Mouse (Mus musculus) embryo, embryonic 11 days (tissue): ENCODE data around the gene Slc22a15.
A peak's percentile ranks its signal among the peaks of the same experiment; 100 is the strongest.

Experiments
- DNase-seq: peaks from one replicate; pipeline ENCODE4 v3.0.0-alpha.2; 2015

The Slc22a15 gene

DNA sequence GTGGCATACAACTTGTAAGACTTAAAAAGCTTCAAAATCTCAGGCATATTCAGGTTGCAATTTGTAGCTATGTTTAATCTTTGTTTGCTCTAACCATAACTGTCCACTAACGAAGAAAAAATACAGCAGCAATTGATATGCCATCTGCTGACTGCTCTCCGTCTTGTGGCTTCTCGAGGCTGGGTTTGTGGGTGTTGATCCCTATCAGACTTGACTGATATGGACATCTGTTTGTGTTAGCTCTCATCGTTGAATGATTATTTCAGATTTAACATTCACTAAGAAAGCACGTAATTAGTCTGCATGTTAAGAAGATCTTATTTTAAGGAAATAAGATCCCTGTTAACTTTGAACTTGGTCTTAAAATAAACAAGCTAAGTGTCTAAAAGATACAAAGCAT lies 7.7 kb downstream of the Slc22a15 start:
- no peak for DNase-seq

DNA sequence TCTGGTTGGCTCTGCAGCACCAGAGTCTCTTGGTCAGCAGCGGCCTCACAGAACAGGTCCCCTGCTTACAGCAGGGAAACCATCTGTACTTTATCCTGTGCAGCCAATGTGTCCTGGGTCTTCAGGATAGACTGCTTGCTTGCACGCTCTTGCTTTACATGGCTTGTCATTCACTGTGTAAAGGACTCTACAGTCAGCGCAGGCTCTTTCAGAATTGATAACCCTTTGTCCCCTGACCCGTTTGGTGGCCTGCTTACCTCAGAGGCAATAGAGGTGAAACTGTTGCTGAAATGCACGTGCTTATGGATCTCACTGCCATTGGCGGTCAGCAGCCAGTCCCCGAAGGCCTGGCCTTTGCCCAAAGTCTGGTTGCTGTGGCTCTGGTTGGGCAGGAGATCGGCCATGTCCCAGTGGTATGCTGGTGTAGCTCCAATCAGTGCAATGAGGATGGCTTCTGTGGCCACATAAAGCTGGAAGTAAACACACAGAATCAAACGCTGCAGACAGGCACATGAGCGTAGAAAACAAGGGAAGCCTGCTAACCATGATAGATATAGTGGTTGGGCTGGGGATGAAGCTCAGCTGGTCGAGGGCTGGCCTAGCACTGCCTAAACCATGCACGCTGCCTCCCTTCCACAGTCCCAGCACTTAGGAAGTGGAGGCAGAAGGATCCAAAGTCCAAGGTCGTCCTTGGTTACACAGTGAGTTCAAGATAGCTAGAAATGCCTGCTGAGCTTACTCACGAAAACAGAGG lies 9.0 kb downstream of the Slc22a15 start:
- no peak for DNase-seq

DNA sequence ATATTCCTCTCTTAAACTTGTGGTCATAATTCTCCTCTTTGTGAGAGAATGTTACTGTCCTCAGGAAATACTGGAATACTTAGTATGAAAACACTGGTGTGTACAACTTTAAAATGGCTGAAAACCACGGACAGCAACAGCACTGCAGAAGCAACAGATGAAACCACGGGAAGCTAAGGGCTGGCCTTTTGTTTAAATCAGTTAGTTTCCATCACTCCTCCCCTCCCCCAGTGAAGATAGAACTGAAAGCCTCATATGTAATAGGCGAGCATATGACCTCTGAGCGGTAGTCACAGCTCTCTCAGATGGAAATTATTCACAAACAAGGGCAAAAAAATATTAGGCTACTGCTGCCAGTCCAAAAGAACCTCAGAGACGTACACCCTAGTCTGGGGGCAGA lies 10.0 kb downstream of the Slc22a15 start:
- DNase-seq, result no peak

DNA sequence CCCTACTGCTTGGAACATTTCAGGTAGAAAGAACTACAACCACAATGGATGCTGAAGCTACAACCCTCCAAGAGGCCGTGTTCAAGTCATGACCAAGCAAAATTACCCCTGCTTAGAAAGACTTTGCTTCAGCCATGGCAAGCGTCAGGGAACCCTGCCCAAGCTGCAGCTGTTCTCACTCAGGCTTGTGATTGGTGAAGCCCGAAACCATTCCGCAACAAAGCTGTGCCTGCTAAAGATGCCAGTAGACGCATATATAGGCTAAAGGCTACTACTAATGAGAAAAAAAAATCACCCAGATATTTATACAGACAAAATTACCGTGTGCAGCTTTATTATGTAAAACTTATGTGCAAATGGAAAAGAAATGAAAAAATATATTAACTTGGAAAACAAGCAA lies 12.2 kb downstream of the Slc22a15 start:
- DNase-seq, result no peak

DNA sequence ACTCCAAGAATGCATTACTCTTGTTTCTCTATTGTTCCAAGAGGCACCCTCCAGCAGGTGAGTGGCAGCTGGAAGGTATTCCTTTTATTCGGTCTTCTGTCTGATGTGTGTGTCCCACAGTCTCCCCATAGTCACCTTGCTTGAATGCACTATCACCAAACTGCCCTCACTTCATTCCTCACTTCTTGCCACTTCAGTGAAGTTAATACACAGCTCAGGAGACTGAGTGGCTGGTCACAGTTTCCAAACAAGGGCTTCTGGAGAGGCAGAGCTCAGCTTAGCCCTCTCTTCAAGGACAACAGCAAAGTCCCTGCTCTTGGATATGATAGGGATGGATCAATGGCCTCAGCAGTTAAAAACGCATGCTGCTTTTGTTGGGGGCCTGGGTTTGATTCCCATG lies 17.2 kb downstream of the Slc22a15 start:
- no peak for DNase-seq

DNA sequence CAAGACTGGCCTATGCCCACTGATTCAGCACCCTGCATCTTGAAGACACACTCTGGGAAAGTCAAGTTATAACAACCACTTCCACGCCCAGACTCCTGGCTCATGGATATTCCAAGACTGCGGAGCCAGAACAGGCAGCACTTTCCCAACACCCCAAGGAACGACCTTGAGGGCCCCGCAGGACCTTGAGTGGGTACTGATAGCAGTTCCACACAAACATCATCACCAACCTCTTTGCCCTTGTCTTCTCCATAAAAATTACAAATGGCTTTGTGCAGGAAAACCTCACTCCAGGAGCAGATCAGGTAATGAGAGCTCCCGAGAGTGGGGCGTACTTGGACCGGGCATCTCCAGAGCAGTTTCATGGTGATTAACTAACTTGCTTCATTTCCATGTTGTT lies 19.5 kb downstream of the Slc22a15 start:
- DNase-seq, result no peak

DNA sequence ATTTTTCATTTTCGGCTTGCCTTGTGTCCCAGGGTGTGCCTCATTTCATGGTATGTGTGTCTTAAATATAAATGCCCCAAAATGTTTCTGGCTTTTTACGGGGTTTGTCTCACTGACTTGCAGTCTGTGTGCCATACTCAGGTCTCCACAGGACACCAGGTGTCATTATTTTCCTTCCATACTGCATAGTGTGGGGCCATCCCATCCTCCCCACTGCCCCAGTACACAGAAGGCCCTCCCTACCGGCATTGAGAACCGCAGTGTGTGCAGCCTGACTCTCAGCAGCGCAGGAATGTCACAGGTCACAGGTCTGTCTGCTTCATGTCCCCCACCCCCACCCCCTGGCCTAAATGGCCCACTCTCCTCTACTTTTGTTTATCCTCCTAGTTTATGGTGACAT lies 21.2 kb downstream of the Slc22a15 start:
- DNase-seq, result no peak

DNA sequence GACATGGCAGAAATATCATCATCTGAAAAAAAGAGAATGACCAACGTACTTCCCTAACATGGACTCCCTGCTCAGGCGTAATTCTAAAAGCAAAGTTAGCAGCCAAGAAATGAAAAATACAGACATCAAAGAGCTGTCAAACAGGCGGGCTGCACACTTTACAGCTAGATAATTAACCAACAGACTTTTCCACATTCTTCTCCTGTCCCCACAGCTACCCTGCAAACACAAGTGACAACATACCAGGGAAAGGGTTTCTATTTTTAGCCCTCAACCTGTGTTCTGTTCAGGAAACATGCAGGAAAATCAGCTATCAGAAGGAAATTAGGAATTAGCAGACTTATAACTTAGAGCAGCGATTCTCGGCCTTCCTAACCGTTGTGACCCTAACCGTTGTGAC lies 21.9 kb downstream of the Slc22a15 start:
- DNase-seq, result no peak

DNA sequence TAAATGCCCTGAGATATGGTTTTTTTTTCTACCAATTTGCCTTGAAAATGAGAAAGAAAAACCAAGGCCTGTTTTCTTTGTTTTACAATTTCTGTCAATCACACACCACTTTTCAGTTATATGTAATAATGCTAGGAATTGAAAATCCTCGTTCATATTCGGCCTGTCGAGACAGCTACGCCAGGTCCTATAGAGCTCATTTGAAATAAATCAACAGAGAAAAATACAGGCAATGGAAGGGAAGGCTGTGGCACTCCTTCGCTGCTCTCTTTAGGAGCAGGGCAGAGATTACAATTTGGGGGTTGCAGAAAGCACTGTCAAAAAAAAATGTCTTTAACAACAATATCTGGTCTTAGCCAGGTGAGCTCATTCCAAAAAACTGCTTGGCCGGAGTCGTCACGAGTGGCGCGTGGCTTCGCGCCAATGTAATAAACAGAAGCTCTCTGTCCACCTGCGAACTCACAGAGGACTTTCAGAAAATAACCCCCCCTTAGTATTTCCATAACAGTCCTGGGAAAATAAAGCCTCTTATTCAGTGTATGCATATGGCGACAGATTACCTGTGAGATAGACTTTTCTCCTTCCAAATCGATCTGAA lies 26.8 kb downstream of the Slc22a15 start:
- no peak for DNase-seq

DNA sequence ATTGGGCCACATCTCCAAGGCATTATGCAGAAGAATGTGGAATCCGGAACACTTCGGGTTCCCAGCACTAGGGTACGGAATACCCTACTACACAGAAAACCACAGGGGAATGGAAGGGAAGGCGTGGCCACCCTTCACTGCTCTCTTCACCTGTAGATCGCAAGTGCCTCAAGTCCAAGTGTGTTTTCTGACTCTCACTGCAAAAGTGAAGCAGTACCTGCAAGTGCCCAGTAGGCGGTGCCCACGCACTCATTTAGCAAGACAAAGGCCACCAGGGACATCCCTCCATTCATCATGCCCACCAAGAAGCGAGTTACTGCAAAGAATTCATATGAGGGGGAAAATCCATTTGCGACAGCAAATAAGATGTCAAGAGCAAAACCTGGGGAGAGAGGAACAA lies 27.4 kb downstream of the Slc22a15 start:
- DNase-seq, result peak; percentile 87

DNA sequence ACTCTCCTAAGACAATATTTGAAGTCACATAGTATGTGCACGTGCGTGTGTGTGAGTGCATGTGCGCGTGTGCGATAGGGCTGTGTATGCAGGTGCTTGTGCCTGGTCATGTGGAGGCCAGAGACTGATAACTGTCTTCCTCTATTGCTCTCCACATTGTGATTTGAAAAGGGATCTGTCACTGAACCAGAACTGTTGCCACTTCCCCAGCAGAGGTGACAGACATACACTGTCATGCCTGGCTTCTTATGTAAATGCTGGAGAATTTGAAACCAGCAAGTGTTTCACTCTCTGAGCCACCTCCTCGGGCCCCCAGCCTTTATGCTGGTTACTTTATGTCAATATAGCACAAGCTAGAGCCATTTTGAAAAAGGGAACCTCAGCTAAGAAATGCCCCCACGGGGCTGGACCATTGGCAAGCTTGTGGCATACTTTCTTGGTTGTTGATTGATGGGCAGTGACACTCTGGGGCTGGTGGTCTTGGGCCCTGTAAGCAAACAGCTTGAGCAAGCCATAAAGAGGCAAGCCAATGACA lies 28.8 kb downstream of the Slc22a15 start:
- DNase-seq, result no peak

DNA sequence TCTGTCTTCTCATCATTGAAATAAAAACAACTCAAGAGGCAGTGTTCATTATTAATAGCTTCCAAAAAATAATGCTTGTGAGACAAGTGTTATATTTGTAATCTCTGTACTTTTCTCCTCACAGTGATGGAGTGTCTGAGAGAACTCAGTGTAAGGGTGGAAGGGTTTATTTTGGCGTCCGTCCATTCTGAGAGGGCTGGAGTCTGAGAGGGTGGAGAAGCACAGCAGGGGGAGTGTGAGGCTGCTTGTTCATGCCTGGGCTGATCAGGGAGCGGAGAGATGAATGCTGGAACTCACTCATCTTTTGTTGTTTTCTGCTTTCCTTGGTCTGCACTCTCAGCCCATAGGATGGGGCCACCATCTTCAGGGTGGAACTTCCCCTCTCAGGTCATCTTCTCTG lies 38.7 kb downstream of the Slc22a15 start:
- no peak for DNase-seq

DNA sequence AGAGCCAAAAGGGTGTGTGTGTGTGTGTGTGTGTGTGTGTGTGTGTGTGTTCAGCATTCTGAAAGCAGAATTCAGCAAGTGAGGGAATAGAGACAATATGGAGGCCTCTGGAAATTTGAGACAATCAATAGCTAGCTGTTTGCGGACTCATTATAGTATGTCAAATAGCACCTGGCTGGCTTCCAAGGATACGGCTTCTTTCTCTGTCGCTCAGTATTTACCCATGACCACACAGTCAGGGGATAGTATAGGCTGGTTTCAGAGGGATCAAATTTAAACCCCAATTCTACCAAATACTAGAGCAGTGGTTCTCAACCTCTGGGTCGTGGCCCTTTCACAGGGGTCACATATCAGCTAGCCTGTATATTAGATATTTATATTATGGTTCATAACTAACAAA lies 39.2 kb downstream of the Slc22a15 start:
- no peak for DNase-seq

DNA sequence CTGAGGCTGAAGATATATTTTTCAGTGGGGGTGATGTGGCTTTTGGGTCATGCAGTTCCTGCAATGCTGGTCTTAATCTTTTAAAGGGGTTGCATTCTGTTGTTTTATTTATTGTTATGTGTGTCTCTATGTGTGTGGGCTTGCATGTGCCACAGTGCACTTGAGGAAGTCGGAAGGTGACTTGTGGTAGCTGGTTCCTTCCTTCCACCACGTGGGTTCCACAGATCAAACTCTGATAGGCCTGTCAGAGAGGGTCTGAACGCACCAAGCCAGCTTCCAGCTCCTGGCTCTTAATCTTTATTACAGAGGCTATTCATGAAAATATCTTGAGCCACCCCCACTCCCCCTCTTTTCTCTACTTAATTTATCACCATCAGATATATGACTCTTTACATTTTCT lies 40.4 kb downstream of the Slc22a15 start:
- DNase-seq, result no peak

DNA sequence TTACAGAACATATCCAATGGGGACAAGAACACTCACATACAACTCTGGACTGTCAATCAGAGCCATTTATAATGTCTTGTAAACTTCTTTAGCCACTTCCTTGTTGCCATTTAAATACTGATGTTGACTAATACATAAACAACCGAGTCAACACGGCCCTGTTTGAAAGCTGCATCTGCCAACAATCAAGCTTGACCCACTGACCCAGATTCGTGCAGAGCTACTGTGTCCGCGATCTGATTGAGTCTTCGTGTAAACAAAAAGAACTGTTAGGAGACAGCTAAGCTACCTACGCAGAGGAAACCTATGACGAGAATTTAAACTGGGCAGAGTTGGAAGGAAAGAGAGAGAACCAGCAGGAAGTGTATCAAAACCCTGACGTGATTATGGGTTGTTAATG lies 42.5 kb downstream of the Slc22a15 start:
- no peak for DNase-seq

DNA sequence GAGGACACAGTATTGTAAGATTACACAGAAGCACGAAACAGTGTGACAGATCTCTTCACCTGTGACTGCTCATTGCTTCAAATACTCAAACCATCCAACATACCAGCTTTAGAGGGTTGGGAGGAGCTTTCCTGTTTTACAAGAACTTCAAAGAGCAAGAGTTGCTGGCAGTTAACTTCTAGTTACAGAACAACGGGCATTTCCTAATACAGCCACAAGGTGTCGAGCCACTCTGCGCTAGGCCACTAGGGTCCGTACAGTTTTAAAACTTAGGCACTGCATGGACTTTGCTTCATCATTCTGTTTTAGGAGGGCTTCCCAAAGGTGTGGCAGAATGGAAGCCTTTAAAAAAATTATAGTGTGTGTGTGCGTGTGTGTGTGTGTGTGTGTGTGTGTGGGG lies 43.4 kb downstream of the Slc22a15 start:
- peak; percentile 42 for DNase-seq

DNA sequence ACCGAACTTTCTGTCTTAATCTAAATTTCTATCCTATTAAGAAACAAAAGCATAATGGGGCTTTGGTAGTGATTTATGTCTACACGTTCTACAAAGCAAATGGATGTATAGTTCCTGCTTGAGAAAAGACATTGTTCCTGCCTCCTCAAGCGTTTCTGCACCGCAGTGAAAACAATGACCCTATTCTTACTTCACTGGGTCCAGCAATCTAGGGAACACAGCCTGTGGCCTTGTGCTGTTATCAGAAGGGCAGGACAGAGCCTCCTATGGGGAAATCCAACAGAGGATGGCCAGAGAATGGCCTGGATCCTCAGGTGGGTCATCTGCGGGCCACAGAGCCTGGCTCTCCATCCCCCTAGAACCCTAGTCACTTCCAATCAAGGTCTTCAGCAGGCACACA lies 46.1 kb downstream of the Slc22a15 start:
- no peak for DNase-seq

DNA sequence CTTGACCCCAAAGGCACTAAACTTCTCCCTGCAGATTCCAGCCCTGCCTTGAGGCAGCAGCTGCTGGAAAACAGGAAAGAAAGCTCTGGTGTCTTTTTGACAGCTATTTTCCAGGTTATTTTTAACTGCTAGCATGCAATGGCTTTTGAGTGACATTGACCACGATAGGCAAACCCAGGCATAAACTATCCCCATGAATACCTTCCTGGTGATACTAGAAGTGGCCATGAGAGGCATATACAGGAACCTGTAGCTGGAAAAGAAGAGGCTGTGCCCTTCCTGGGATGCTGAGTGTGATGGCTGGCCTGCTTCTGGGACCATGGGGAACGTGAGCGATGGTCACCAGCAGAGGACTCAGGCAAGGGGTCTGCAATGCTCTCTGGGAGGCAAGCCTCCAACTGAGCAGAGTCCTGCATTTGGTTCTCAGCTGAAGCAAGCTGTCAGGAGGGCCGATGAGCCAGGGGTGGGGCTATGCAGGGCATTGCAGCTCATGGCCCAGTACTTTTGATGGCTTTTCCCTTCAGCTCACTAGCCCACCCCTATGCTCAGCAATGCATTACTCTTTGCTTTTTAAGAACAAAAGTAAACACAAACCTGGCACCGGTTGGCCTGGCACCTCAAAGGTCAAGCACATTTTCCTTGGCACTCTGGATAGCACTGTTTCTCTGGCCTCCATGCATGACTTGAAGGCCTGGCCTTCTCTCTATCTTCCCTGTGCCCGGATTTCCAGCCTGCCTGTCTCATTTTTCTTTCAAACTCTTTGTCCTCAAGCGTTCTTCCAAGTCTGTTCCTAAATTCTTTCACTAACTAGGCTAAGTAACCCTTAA lies 47.6 kb downstream of the Slc22a15 start:
- no peak for DNase-seq

DNA sequence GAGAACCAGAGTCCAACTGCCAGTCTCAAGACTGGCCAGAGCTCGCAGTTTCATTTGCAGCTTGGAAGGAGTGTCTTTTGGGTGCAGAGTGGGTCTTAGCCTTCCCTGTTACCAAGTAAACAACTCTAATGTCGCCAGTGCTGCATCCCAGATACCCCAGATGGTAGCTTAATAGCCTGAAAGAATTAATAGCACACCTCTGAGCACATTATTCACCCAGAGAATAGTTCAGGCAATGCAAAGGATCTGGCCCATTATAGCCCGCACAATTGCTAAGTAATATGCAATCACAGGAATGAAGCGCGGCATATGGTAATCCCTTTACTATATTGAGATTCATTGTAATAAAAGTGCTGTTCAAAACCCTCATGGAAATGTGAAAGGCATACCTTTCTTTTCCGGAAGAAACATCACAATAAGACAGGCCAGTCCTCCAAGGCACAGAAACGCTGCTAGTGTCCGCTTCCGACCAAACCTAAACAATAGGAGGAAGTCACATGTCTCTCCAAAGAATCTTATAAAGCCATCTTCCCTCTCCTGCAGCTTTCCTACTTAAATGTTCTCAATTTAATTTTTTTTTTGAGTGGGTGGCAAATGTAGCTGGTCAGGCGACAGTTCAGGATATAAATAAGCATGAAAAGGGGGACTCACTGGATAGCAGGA lies 48.9 kb downstream of the Slc22a15 start:
- DNase-seq, result no peak

DNA sequence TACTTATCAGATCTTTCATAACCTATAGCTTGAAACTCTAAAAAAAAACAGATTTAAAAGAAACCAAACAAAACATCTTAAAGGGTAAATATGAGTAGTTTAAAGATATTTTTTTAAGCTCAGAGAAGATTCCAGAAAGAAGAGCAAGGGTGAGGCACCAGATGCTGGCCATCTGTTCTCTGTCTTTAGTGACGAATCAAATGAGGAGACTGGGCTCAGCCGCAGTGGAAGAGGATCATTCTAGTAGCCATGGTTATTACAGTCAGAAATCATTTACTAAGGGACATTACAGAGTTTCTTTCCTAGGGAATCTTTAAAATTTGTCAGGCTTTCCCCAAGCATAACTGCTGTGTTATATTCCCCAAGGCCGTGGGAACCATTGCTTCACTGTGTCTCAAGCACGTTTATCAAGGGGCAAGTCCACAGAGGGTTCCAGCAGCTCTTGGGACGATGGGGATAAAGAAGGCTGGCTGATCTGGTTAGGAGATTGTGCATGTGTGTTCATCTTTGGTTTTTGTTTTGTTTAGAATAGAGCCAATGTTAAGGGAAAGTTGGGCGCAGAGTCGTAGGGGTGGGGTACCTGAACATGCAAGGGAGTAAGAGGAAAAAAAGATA lies 51.1 kb downstream of the Slc22a15 start:
- no peak for DNase-seq

DNA sequence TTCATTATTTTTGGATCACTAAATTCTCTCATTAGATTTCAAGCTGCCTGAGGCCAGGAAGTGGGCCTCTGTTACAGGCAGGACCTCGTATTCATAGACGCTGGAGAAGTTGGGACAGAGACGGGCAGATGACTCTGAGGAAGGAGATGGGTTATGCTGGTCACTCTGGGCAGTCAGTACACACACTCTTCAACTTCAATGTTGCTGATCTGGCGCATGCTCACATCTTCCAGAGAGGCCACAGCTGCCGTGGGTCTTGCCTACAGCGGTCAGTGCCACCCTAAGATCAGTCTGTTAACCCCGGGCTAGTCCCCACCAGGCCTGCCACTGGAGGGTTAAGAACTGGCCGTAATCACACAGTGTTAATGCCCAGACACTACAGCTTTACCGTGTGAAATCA lies 52.3 kb downstream of the Slc22a15 start:
- no peak for DNase-seq

DNA sequence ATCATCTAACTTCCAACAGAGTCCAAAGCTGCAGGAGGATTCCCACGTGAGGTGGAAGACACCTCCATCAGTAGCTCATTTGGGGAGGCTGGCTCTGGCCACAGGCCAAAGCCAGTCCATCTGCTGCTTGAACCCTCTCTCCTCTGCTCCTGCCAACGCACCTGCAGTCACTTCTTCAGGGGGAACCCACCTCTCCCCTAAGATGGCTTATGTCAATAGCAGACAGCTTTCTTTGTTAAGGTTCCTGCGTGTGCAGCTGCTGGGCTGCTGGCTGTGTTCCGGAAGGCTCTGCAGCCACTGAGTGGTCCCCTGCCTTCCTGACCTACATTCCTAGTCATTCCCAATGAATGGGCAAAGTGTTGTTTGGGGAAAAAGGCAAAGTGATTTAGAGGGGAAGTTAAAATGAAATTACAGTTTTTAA lies 57.2 kb downstream of the Slc22a15 start:
- no peak for DNase-seq

DNA sequence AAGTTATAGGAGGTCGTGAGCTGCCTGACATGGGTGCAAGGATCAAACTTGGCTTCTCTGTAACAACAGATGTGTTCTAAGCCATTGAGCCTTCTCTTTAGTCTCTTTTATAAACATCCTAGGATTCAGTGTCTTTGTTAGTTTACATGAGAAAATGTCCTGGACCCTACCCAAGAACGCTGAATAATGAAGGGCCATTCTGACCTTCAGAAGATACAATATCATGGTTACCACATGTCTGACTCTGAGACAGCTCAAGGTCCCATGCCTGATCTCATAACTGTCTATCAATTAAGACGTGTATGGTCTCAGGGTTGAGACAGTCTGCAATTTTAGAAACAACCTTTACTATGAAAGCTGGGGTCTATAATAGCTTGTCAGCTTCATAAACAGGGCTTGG lies 62.4 kb downstream of the Slc22a15 start:
- no peak for DNase-seq
